Mouse (Mus musculus) olfactory bulb, adult 2 months (tissue): ENCODE measurements around the gene Pced1b.

Experiments used
- CTCF ChIP-seq: fragments of 200-500 bp; IDR thresholded peaks from 2 replicates; pipeline ENCODE4 v1.5.1; 2012; ENCODE audit warnings: low read depth, mild to moderate bottlenecking, low read length, moderate library complexity; ENCODE audit not compliant: insufficient read depth
- POLR2A ChIP-seq: fragments of 200-500 bp; IDR thresholded peaks from 2 replicates; pipeline ENCODE4 v1.6.1; 2012; ENCODE audit warnings: mild to moderate bottlenecking, low read depth, low read length, moderate library complexity; ENCODE audit not compliant: insufficient read depth

DNA sequence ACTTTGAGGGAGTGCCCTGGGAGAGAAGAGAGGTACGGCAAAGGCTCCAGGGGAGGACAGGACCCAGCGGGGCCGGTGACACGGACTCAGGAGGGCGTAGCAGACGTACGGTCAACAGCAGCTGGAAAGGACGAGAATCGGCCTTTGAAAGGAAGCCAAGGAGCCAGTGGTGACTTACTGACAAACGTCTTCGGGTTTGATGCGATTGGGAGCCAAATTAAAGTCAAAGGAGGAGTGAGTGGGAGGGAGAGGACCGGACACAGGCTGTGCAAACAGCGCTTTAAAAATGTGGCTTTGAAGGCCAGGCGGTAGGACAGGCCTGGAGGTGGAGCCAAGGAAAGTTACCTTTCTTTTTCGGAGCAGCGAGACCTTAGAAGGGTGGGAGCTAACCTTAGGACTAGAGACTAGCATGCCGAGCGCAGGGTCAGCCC lies 129.9 kb downstream of the Pced1b start:
- TF ChIP-seq CTCF (no peak), POLR2A (no peak)
